Mouse (Mus musculus): ENCODE data around the gene Slc4a3. TPM values are rescaled to one million over a fixed set of nuclear protein-coding genes. Genes with fewer than 3 reads are reported as not detected.

Gene Slc4a3
- polyA plus RNA-seq, 1 experiment from 2014 or later = 0.60 TPM

- WGBS (ENCODE audit: insufficient replicate concordance) = 52% methylated on average over 1 of the region's 1 CpGs
- Histone ChIP-seq H3K27me3 (peaks cover 14% of the 10 kb centered on the region), H3K4me1 (replicated peaks) (peaks cover 3% of the 10 kb centered on the region; the same call in 1 of the 2 replicates)
Observed at GRCm38 (mm10) chr1:75561898-75562238, 15.8 kb downstream of the Slc4a3 start.

GRCm38 (mm10) chr1:75564102-75564501, 18.0 kb downstream of the Slc4a3 start:
- peaks cover 3% of the 10 kb centered on the region; the same call in 1 of the 2 replicates for H3K4me1 ChIP-seq (replicated peaks)
- no peaks in the 10 kb centered on the region for H3K36me3 ChIP-seq (replicated peaks)
- H3K4me3 ChIP-seq (replicated peaks) = no peak overlapping the region
- WGBS (ENCODE audit: insufficient replicate concordance) = 54% methylated on average over 2 of the region's 2 CpGs
- no peak overlapping the region for H3K9ac ChIP-seq
- H3K9me3 ChIP-seq (replicated peaks) = no peaks in the 10 kb centered on the region
- ATAC-seq (ENCODE audit: insufficient read depth) = no peak
- H3K27ac ChIP-seq (replicated peaks) = no peak overlapping the region
- peaks cover 10% of the 10 kb centered on the region; the same call in 1 of the 2 replicates for H3K27me3 ChIP-seq
- H3K4me2 ChIP-seq = no peak overlapping the region

More at GRCm38 (mm10) chr1:75561898-75562238, 15.8 kb downstream of the Slc4a3 start:
- no peaks in the 10 kb centered on the region for H3K9me3 ChIP-seq (replicated peaks)
- ATAC-seq (ENCODE audit: insufficient read depth) = no peak
- no peak overlapping the region for H3K9ac ChIP-seq
- H3K27ac ChIP-seq (replicated peaks) = no peak overlapping the region
- no peak overlapping the region for H3K4me3 ChIP-seq (replicated peaks)
- no peaks in the 10 kb centered on the region for H3K36me3 ChIP-seq (replicated peaks)
- no peak overlapping the region for H3K4me2 ChIP-seq

- Histone ChIP-seq H3K4me1 (replicated peaks) (no peaks in the 10 kb centered on the region), H3K9ac (no peak overlapping the region), H3K27ac (replicated peaks) (no peak overlapping the region), H3K27me3 (peaks cover 10% of the 10 kb centered on the region; the same call in 1 of the 2 replicates), H3K4me3 (replicated peaks) (no peak overlapping the region), H3K4me2 (no peak overlapping the region), H3K9me3 (replicated peaks) (no peaks in the 10 kb centered on the region), H3K36me3 (replicated peaks) (no peaks in the 10 kb centered on the region)
- no peak for ATAC-seq (ENCODE audit: insufficient read depth)
- WGBS (ENCODE audit: insufficient replicate concordance) = 32% methylated on average over 5 of the region's 5 CpGs
Observed at GRCm38 (mm10) chr1:75564916-75565315, 18.9 kb downstream of the Slc4a3 start.

GRCm38 (mm10) chr1:75565616-75566015, 19.6 kb downstream of the Slc4a3 start:
- Histone ChIP-seq H3K36me3 (replicated peaks) (no peaks in the 10 kb centered on the region), H3K27ac (replicated peaks) (no peak overlapping the region), H3K9ac (no peak overlapping the region), H3K27me3 (0 out of 2 replicates have a peak, but pooled peaks cover 10% of the 10 kb centered on the region), H3K4me1 (replicated peaks) (no peaks in the 10 kb centered on the region), H3K4me3 (replicated peaks) (no peak overlapping the region), H3K9me3 (replicated peaks) (no peaks in the 10 kb centered on the region), H3K4me2 (no peak overlapping the region)
- ATAC-seq (ENCODE audit: insufficient read depth) = no peak
- 37% methylated on average over 9 of the region's 9 CpGs for WGBS (ENCODE audit: insufficient replicate concordance)

- no peak overlapping the region for H3K27ac ChIP-seq (replicated peaks)
- peaks cover 4% of the 10 kb centered on the region; the same call in 1 of the 2 replicates for H3K27me3 ChIP-seq
- WGBS (ENCODE audit: insufficient replicate concordance) = 59% methylated on average over 6 of the region's 6 CpGs
- H3K4me3 ChIP-seq (replicated peaks) = no peak overlapping the region
- no peak overlapping the region for H3K4me2 ChIP-seq
- no peaks in the 10 kb centered on the region for H3K9me3 ChIP-seq (replicated peaks)
- ATAC-seq (ENCODE audit: insufficient read depth) = no peak
- no peaks in the 10 kb centered on the region for H3K4me1 ChIP-seq (replicated peaks)
- no peak overlapping the region for H3K9ac ChIP-seq
- no peaks in the 10 kb centered on the region for H3K36me3 ChIP-seq (replicated peaks)
Observed at GRCm38 (mm10) chr1:75570403-75570802, 24.3 kb downstream of the Slc4a3 start.

GRCm38 (mm10) chr1:75572776-75573175, 26.7 kb downstream of the Slc4a3 start:
- Histone ChIP-seq H3K9ac (no peak overlapping the region), H3K36me3 (replicated peaks) (no peaks in the 10 kb centered on the region), H3K27me3 (peaks cover 4% of the 10 kb centered on the region; the same call in 1 of the 2 replicates), H3K9me3 (replicated peaks) (no peaks in the 10 kb centered on the region), H3K27ac (replicated peaks) (no peak overlapping the region), H3K4me2 (no peak overlapping the region), H3K4me1 (replicated peaks) (no peaks in the 10 kb centered on the region), H3K4me3 (replicated peaks) (no peak overlapping the region)
- WGBS (ENCODE audit: insufficient replicate concordance) = 48% methylated on average over 6 of the region's 6 CpGs
- ATAC-seq (ENCODE audit: insufficient read depth) = no peak

- no peak overlapping the region for H3K9ac ChIP-seq
- H3K27me3 ChIP-seq = peaks cover 4% of the 10 kb centered on the region; the same call in 1 of the 2 replicates
- no peak overlapping the region for H3K4me2 ChIP-seq
- H3K27ac ChIP-seq (replicated peaks) = no peak overlapping the region
- no peaks in the 10 kb centered on the region for H3K4me1 ChIP-seq (replicated peaks)
- no peaks in the 10 kb centered on the region for H3K9me3 ChIP-seq (replicated peaks)
- H3K4me3 ChIP-seq (replicated peaks) = no peak overlapping the region
- ATAC-seq (ENCODE audit: insufficient read depth) = no peak
- WGBS (ENCODE audit: insufficient replicate concordance) = 66% methylated on average over 7 of the region's 7 CpGs
- no peaks in the 10 kb centered on the region for H3K36me3 ChIP-seq (replicated peaks)
Observed at GRCm38 (mm10) chr1:75573715-75574114, 27.6 kb downstream of the Slc4a3 start.

GRCm38 (mm10) chr1:75574476-75575310, 28.6 kb downstream of the Slc4a3 start:
- no peak overlapping the region for H3K27ac ChIP-seq (replicated peaks)
- no peaks in the 10 kb centered on the region for H3K9me3 ChIP-seq (replicated peaks)
- no peak overlapping the region for H3K4me3 ChIP-seq (replicated peaks)
- no peak for ATAC-seq (ENCODE audit: insufficient read depth)
- no peak overlapping the region for H3K9ac ChIP-seq
- WGBS (ENCODE audit: insufficient replicate concordance) = 60% methylated on average over 17 of the region's 17 CpGs
- H3K4me2 ChIP-seq = no peak overlapping the region
- H3K36me3 ChIP-seq (replicated peaks) = no peaks in the 10 kb centered on the region
- no peaks in the 10 kb centered on the region for H3K4me1 ChIP-seq (replicated peaks)
- peaks cover 4% of the 10 kb centered on the region; the same call in 1 of the 2 replicates for H3K27me3 ChIP-seq

- H3K9me3 ChIP-seq (replicated peaks) = no peaks in the 10 kb centered on the region
- no peaks in the 10 kb centered on the region for H3K27me3 ChIP-seq
- H3K4me1 ChIP-seq (replicated peaks) = no peaks in the 10 kb centered on the region
- no peak overlapping the region for H3K9ac ChIP-seq
- 54% methylated on average over 7 of the region's 7 CpGs for WGBS (ENCODE audit: insufficient replicate concordance)
- ATAC-seq (ENCODE audit: insufficient read depth) = no peak
- H3K4me2 ChIP-seq = no peak overlapping the region
- H3K36me3 ChIP-seq (replicated peaks) = no peaks in the 10 kb centered on the region
- H3K4me3 ChIP-seq (replicated peaks) = no peak overlapping the region
- no peak overlapping the region for H3K27ac ChIP-seq (replicated peaks)
Observed at GRCm38 (mm10) chr1:75581936-75582624, 36.0 kb downstream of the Slc4a3 start.

- Histone ChIP-seq H3K4me1 (replicated peaks) (no peaks in the 10 kb centered on the region), H3K4me3 (replicated peaks) (no peak overlapping the region), H3K36me3 (replicated peaks) (no peaks in the 10 kb centered on the region), H3K27ac (replicated peaks) (no peak overlapping the region), H3K27me3 (no peaks in the 10 kb centered on the region), H3K4me2 (no peak overlapping the region), H3K9me3 (replicated peaks) (no peaks in the 10 kb centered on the region), H3K9ac (no peak overlapping the region)
- no peak for ATAC-seq (ENCODE audit: insufficient read depth)
- WGBS (ENCODE audit: insufficient replicate concordance) = 67% methylated on average over 5 of the region's 5 CpGs
Observed at GRCm38 (mm10) chr1:75582625-75582956, 36.5 kb downstream of the Slc4a3 start.

GRCm38 (mm10) chr1:75583034-75583433, 37.0 kb downstream of the Slc4a3 start:
- 54% methylated on average over 10 of the region's 10 CpGs for WGBS (ENCODE audit: insufficient replicate concordance)

More at GRCm38 (mm10) chr1:75583034-75583433, 37.0 kb downstream of the Slc4a3 start:
- Histone ChIP-seq H3K9ac (no peak overlapping the region), H3K27me3 (no peaks in the 10 kb centered on the region), H3K9me3 (replicated peaks) (no peaks in the 10 kb centered on the region), H3K27ac (replicated peaks) (no peak overlapping the region), H3K4me1 (replicated peaks) (no peaks in the 10 kb centered on the region), H3K4me3 (replicated peaks) (no peak overlapping the region), H3K36me3 (replicated peaks) (no peaks in the 10 kb centered on the region), H3K4me2 (no peak overlapping the region)
- ATAC-seq (ENCODE audit: insufficient read depth) = no peak
